Mouse (Mus musculus) G1E (cell line): ENCODE results near the gene Ccsap.

Source experiments
- CTCF ChIP-seq: IDR thresholded peaks from 2 replicates; pipeline ENCODE4 v1.5.1; 2012; ENCODE audit warnings: low read depth, low read length, inconsistent platforms, mixed read lengths
- GATA1 ChIP-seq: IDR thresholded peaks from 2 replicates; pipeline ENCODE4 v1.6.1; 2012; ENCODE audit warnings: borderline replicate concordance, low read length, inconsistent platforms, mixed read lengths
- TAL1 ChIP-seq: conservative IDR thresholded peaks from 2 replicates; pipeline ENCODE4 v1.6.1; 2012; ENCODE audit warnings: low read depth, low read length, inconsistent platforms, mixed read lengths

GRCm38 (mm10) chr8:123803639-123804038, 56.4 kb downstream of the Ccsap start:
- TF ChIP-seq GATA1 (no peak), CTCF (no peak), TAL1 (no peak)
